Mouse (Mus musculus) midbrain, postnatal 0 days (tissue): ENCODE data around the gene Ccr6. TPM values are rescaled to one million over a fixed set of nuclear protein-coding genes. Genes with fewer than 3 reads are reported as not detected.

Experiments
- ATAC-seq: fragments of 200-750 bp; cut with Nextera tagmentation; 2 replicates; pipeline ENCODE4 v1.8.0; 2017; ENCODE audit warnings: moderate number of reproducible peaks, mild to moderate bottlenecking, moderate TSS enrichment, moderate library complexity; ENCODE audit not compliant: low FRiP score
- DNase-seq: peaks from one replicate; pipeline ENCODE4 v3.0.0-alpha.2; 2015; ENCODE audit warnings: low spot score
- H3K27ac ChIP-seq: fragments of 300-500 bp; sonication (generic); 2 replicates; pipeline ENCODE4 v1.5.1; 2014; ENCODE audit warnings: low read depth, mild to moderate bottlenecking, low read length, mixed read lengths
- H3K27me3 ChIP-seq: fragments of 300-500 bp; sonication (generic); 2 replicates; pipeline ENCODE4 v1.6.1; 2014; ENCODE audit warnings: low read length, control low read depth, mixed read lengths; ENCODE audit not compliant: insufficient read depth
- H3K36me3 ChIP-seq: fragments of 300-500 bp; sonication (generic); 2 replicates; pipeline ENCODE4 v1.6.1; 2014; ENCODE audit warnings: low read length, control low read depth, mixed read lengths; ENCODE audit not compliant: insufficient read depth
- H3K4me1 ChIP-seq: fragments of 300-500 bp; sonication (generic); 2 replicates; pipeline ENCODE4 v1.6.1; 2014; ENCODE audit warnings: mild to moderate bottlenecking, control low read depth, antibody characterized with exemption, low read length, mixed read lengths; ENCODE audit not compliant: insufficient read depth
- H3K4me2 ChIP-seq: fragments of 300-500 bp; sonication (generic); 2 replicates; pipeline ENCODE4 v1.6.1; 2014; ENCODE audit warnings: low read depth, mild to moderate bottlenecking, low read length, mixed read lengths; ENCODE audit not compliant: poor library complexity, severe bottlenecking
- H3K4me3 ChIP-seq: fragments of 300-500 bp; sonication (generic); 2 replicates; pipeline ENCODE4 v1.5.1; 2014; ENCODE audit warnings: low read depth, mild to moderate bottlenecking, low read length, moderate library complexity
- H3K9ac ChIP-seq: fragments of 300-500 bp; sonication (generic); replicated peaks from 2 replicates; pipeline ENCODE4 v1.6.1; 2014; ENCODE audit warnings: mild to moderate bottlenecking, low read length, moderate library complexity, mixed read lengths; ENCODE audit not compliant: poor library complexity, severe bottlenecking
- H3K9me3 ChIP-seq: fragments of 300-500 bp; sonication (generic); 2 replicates; pipeline ENCODE4 v1.6.1; 2016; ENCODE audit warnings: low read length, control low read depth
- CTCF ChIP-seq: IDR thresholded peaks from 2 replicates; pipeline ENCODE4 v1.5.1; 2016; ENCODE audit warnings: antibody characterized with exemption, mild to moderate bottlenecking
- WGBS: fragments of 180-500 bp; shearing (Covaris S2); extraction: QIAGEN DNeasy Blood & Tissue Kit; methylation state at CpG from one replicate; pipeline ENCODE4 v1.1.7; 2014; 5-methylcytosine and 5-hydroxymethylcytosine counted together
- polyA plus RNA-seq: library from polyadenylated mRNA; unstranded; fragments of >200 nt; fragmentation: Nextera tagmentation; extraction: Ambion mirVana; gene quantifications from 2 replicates; pipeline ENCODE4 v1.2.1, GENCODE M21; 2015
- total RNA-seq: library from RNA; depleted of rRNA; stranded (reverse); fragments of >200 nt; gene quantifications from 2 replicates; pipeline ENCODE4 v1.2.3, GENCODE M21; 2014

Gene Ccr6
- total and polyA plus RNA-seq, 2 experiments from 2014 or later: not detected

GRCm38 (mm10) chr17:8239561-8239960, 3.7 kb downstream of the Ccr6 start:
- Histone ChIP-seq H3K4me2 (no peak overlapping the region), H3K4me3 (no peak overlapping the region), H3K27ac (no peak overlapping the region), H3K9ac (no peak overlapping the region), H3K27me3 (no peaks in the 10 kb centered on the region), H3K36me3 (no peaks in the 10 kb centered on the region), H3K9me3 (no peaks in the 10 kb centered on the region), H3K4me1 (no peaks in the 10 kb centered on the region)
- ATAC-seq: no peak
- 69% methylated on average over 3 of the region's 3 CpGs for WGBS
- TF ChIP-seq CTCF: no peak
- DNase-seq: no peak

DNA sequence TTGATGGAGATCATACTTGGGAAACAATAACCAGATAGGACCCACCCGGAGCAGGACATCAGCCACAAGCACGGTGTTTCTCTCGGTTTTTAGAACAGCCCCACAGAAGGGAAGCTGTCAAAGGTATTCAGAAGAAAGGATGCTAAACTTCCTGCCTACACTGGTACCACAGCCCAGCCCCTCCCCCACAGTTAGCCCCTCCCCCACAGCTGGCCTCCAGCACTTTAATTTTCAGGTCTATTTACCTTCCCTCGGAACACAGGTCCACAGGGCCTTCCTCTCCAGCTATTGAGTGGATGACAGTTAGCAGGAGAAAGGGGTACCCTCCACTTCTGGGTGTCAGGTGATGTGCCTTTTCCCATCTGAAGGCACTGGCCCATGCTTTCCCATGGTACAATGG, 4.7 kb downstream of the Ccr6 start:
- Histone ChIP-seq H3K4me2 (no peak overlapping the region), H3K9me3 (no peaks in the 10 kb centered on the region), H3K9ac (no peak overlapping the region), H3K36me3 (no peaks in the 10 kb centered on the region), H3K4me3 (no peak overlapping the region), H3K27ac (no peak overlapping the region), H3K4me1 (no peaks in the 10 kb centered on the region), H3K27me3 (no peaks in the 10 kb centered on the region)
- ATAC-seq (no peak), DNase-seq (no peak)
- WGBS: 75% methylated on average over 4 of the region's 4 CpGs
- TF ChIP-seq CTCF: no peak

DNA sequence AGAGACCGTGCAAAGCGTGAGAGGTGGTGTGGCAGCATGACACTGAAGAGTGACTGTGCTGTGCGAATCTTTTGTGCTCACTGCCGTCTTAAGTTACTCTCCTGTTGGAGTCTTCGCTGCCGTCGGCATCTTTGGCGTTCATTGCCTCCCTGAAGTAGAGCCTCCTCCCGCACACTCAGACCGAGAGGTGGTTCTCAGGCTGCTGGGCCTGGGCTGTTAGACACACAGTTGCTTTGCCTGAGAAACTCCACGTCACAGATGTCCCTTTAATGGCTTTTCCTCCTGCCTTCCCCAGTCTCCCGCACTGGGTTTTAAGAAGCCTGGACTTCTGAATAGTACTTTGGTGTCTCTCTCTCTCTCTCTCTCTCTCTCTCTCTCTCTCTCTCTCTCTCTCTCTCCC, 5.8 kb downstream of the Ccr6 start:
- no peak for DNase-seq
- no peak overlapping the region for H3K9ac ChIP-seq
- ATAC-seq: no peak
- no peak overlapping the region for H3K4me2 ChIP-seq
- WGBS: 75% methylated on average over 12 of the region's 12 CpGs
- H3K36me3 ChIP-seq: no peaks in the 10 kb centered on the region
- H3K4me3 ChIP-seq: no peak overlapping the region
- no peaks in the 10 kb centered on the region for H3K9me3 ChIP-seq
- no peak overlapping the region for H3K27ac ChIP-seq
- TF ChIP-seq CTCF: no peak
- H3K4me1 ChIP-seq: no peaks in the 10 kb centered on the region
- no peaks in the 10 kb centered on the region for H3K27me3 ChIP-seq

GRCm38 (mm10) chr17:8242186-8242585, 6.3 kb downstream of the Ccr6 start:
- no peak for TF ChIP-seq CTCF
- H3K27me3 ChIP-seq: no peaks in the 10 kb centered on the region
- 89% methylated on average over 11 of the region's 11 CpGs for WGBS
- H3K27ac ChIP-seq: no peak overlapping the region
- H3K36me3 ChIP-seq: no peaks in the 10 kb centered on the region
- H3K4me1 ChIP-seq: no peaks in the 10 kb centered on the region
- no peak for ATAC-seq
- DNase-seq: no peak
- H3K4me2 ChIP-seq: no peak overlapping the region
- H3K4me3 ChIP-seq: no peak overlapping the region
- no peaks in the 10 kb centered on the region for H3K9me3 ChIP-seq
- H3K9ac ChIP-seq: no peak overlapping the region

DNA sequence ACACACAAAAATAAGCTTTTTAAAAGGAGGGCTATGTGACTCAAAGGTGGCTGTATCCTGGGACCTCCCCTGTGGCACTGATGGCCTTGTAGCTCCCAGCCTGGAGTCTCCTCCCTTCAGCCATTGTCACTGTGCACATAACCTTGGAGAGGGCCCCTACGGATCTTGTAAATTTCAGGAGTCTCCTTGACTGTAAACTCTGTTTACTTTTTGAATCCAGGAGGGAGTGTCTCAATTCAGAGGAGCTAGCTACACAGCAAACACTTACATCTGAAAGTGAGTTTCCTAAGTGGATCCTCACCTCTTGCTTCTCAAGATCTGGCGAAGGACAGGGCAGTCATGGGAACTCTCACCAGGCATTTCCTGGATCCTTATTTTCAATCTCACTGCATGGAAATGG, 8.3 kb downstream of the Ccr6 start:
- H3K27me3 ChIP-seq: no peaks in the 10 kb centered on the region
- H3K27ac ChIP-seq: no peak overlapping the region
- ATAC-seq (no peak), DNase-seq (no peak)
- no peak overlapping the region for H3K4me3 ChIP-seq
- H3K36me3 ChIP-seq: no peaks in the 10 kb centered on the region
- no peak overlapping the region for H3K9ac ChIP-seq
- no peaks in the 10 kb centered on the region for H3K9me3 ChIP-seq
- TF ChIP-seq CTCF: no peak
- no peak overlapping the region for H3K4me2 ChIP-seq
- H3K4me1 ChIP-seq: no peaks in the 10 kb centered on the region
- 82% methylated on average over 2 of the region's 2 CpGs for WGBS

- no peak for TF ChIP-seq CTCF
Measured at GRCm38 (mm10) chr17:8246102-8246754, 10.4 kb downstream of the Ccr6 start.

More at GRCm38 (mm10) chr17:8246102-8246754, 10.4 kb downstream of the Ccr6 start:
- H3K4me3 ChIP-seq: no peak overlapping the region
- 62% methylated on average over 4 of the region's 4 CpGs for WGBS
- H3K9ac ChIP-seq: no peak overlapping the region
- H3K36me3 ChIP-seq: no peaks in the 10 kb centered on the region
- no peaks in the 10 kb centered on the region for H3K9me3 ChIP-seq
- no peak overlapping the region for H3K4me2 ChIP-seq
- no peak overlapping the region for H3K27ac ChIP-seq
- ATAC-seq (no peak), DNase-seq (no peak)
- H3K27me3 ChIP-seq: no peaks in the 10 kb centered on the region
- H3K4me1 ChIP-seq: no peaks in the 10 kb centered on the region
